Mouse (Mus musculus): Measurements from ENCODE around the gene Ddx39b.
A peak's percentile ranks its signal among the peaks of the same experiment; 100 is the strongest.

Gene Ddx39b

GRCm38 (mm10) chr17:35241305-35242014, at the start of gene Ddx39b:
TSS of gene Ddx39b (plus strand) at chr17:35241746.
- peak; percentile 94 to 96 for DNase-seq (ENCODE audit: low spot score in 2 of 2)

- no peak for DNase-seq (ENCODE audit: low spot score in 2 of 2)
Observed at GRCm38 (mm10) chr17:35192924-35193323, 48.6 kb upstream of the Ddx39b start.

- DNase-seq (ENCODE audit: low spot score in 2 of 2): no peak
Observed at GRCm38 (mm10) chr17:35193881-35194843, 47.4 kb upstream of the Ddx39b start, which contains the start of gene Ltb. TSS of gene Ltb (plus strand) at chr17:35194439.

- DNase-seq (ENCODE audit: low spot score in 2 of 2): no peak
Observed at GRCm38 (mm10) chr17:35194844-35195630, 46.5 kb upstream of the Ddx39b start.

- peak; percentile 71 to 72 for DNase-seq (ENCODE audit: low spot score in 2 of 2)
Observed at GRCm38 (mm10) chr17:35195631-35196320, 45.8 kb upstream of the Ddx39b start.

- DNase-seq (ENCODE audit: low spot score in 2 of 2): no peak
Observed at GRCm38 (mm10) chr17:35196321-35196641, 45.3 kb upstream of the Ddx39b start.

- DNase-seq (ENCODE audit: low spot score in 2 of 2): no peak
Observed at GRCm38 (mm10) chr17:35197126-35197525, 44.4 kb upstream of the Ddx39b start.

- DNase-seq (ENCODE audit: low spot score in 2 of 2): no peak
Observed at GRCm38 (mm10) chr17:35198029-35198428, 43.5 kb upstream of the Ddx39b start.

GRCm38 (mm10) chr17:35198946-35199345, 42.6 kb upstream of the Ddx39b start:
- DNase-seq (ENCODE audit: low spot score in 2 of 2): no peak

- DNase-seq (ENCODE audit: low spot score in 2 of 2): no peak
Observed at GRCm38 (mm10) chr17:35200398-35200797, 41.1 kb upstream of the Ddx39b start.

GRCm38 (mm10) chr17:35201128-35201527, 40.4 kb upstream of the Ddx39b start:
- DNase-seq (ENCODE audit: low spot score in 2 of 2): no peak

GRCm38 (mm10) chr17:35201787-35202186, 39.8 kb upstream of the Ddx39b start, which contains the start of gene Tnf:
TSS of gene Tnf (minus strand) at chr17:35202007.
- no peak for DNase-seq (ENCODE audit: low spot score in 2 of 2)

GRCm38 (mm10) chr17:35202442-35202841, 39.1 kb upstream of the Ddx39b start:
- no peak for DNase-seq (ENCODE audit: low spot score in 2 of 2)

GRCm38 (mm10) chr17:35204494-35205379, 36.8 kb upstream of the Ddx39b start, which contains the start of gene Lta:
TSS of gene Lta (minus strand) at chr17:35205351.
- DNase-seq (ENCODE audit: low spot score in 2 of 2): no peak

GRCm38 (mm10) chr17:35205380-35205769, 36.2 kb upstream of the Ddx39b start:
- no peak for DNase-seq (ENCODE audit: low spot score in 2 of 2)

GRCm38 (mm10) chr17:35209785-35210535, 31.6 kb upstream of the Ddx39b start:
- DNase-seq (ENCODE audit: low spot score in 2 of 2): no peak

- DNase-seq (ENCODE audit: low spot score in 2 of 2): no peak
Observed at GRCm38 (mm10) chr17:35210593-35210992, 31.0 kb upstream of the Ddx39b start.

GRCm38 (mm10) chr17:35213071-35213470, 28.5 kb upstream of the Ddx39b start:
- no peak for DNase-seq (ENCODE audit: low spot score in 2 of 2)

- no peak for DNase-seq (ENCODE audit: low spot score in 2 of 2)
Observed at GRCm38 (mm10) chr17:35218516-35219193, 22.9 kb upstream of the Ddx39b start.
